Mouse (Mus musculus) left cerebral cortex, postnatal 14 days (tissue): ENCODE results near the gene Gm5128. TPM values are rescaled to one million over a fixed set of nuclear protein-coding genes. Genes with fewer than 3 reads are reported as not detected.
"Not testable (repeated sequence)": the region's sequence is repeated elsewhere in the genome, so short reads cannot be mapped to it uniquely, and the experiment has no call there.

Experiments
- DNase-seq, 2 experiments: peaks; one replicate each; pipeline ENCODE4 v3.0.0; 2021 to 2022; ENCODE audit warnings: low spot score in 2 of 2, mixed read lengths in 1 of 2
- intact Hi-C: fragments of 180-260 bp; cut with DNase I; formaldehyde crosslinking; loops from one replicate; pipeline ENCODE4 v1.15.1; 2025
- long read RNA-seq, 2 experiments: library from polyadenylated mRNA; stranded (forward); transcript quantifications; one replicate each; pipeline ENCODE4 v2.0.0; 2021
- total RNA-seq, 2 experiments: library from RNA; stranded (reverse); gene quantifications; 2 replicates each; pipeline ENCODE4 v1.2.3; 2021

The Gm5128 gene
- not detected for total RNA-seq
- long read RNA-seq, experiment 1: 0 reads
- long read RNA-seq, experiment 2: 0 reads

GRCm38 (mm10) chrX:135372984-135373383, at the start of gene Gm5128:
Gm5128 (plus strand) TSS chrX:135373284.
- DNase-seq, intact Hi-C loops: not testable (repeated sequence)

- DNase-seq, intact Hi-C loops: not testable (repeated sequence)
These were observed 12.4 kb upstream of the Gm5128 start for GRCm38 (mm10) chrX:135360685-135361084.

DNA sequence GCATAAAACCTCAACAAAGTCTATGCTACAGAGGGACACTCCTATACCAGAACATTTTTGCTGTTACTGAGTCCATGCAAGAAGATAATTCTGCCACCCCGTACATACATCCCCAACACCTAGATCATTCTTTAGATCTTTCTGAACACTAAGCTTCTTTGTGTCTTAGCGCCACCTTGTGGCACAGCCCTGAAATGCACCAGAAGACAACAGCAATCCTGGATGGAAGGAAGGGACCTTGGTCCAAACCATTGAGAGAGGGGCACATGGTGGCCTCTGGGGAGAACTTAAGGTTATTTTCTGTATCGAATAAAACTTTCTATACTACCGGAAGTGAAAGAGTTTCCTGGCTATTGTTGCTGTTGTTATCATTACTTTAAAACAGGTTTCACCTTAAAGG, 11.1 kb upstream of the Gm5128 start:
- intact Hi-C loops, DNase-seq: not testable (repeated sequence)

DNA sequence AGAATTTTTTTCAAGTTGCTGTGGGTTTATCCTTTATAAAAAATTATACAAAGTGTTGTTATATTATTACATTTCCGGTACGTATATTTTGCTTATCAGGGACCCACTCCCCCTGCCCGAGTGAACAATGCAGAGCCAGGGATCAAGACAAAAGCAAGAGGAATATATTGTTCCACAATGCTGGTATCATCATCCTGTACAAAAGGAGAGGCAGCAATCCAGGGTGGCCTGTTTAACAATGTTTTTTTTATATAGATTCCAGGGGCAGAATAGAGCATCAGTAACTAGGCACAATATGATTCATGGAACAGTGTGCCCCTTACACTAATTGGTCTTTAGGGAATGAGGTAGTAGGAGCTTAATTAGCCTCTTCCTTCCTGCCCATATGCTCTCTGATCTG, 30.5 kb downstream of the Gm5128 start:
- intact Hi-C loops, DNase-seq: not testable (repeated sequence)

GRCm38 (mm10) chrX:135421203-135421602, 48.1 kb downstream of the Gm5128 start:
- intact Hi-C loops, DNase-seq: not testable (repeated sequence)

DNA sequence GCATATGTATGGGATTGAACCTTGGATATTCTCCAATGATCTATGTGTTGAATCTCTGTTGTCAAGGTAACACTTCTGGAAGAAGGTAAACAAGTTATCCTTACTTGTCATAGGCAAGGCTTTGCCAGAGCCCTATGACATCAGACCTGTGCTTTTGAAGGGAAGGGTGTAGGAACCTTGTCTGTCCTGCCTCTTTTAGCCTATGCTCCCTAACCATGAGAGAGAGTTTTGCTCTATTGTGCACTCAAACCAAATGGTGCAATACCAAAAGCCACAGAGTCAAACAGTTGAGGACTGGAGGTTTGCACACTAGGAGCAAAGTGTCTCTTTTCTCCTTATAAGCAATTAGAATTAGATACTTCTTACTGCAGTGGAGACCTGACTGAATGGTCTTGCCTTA, 48.7 kb downstream of the Gm5128 start:
- intact Hi-C loops, DNase-seq: not testable (repeated sequence)

GRCm38 (mm10) chrX:135422473-135422872, 49.4 kb downstream of the Gm5128 start:
- intact Hi-C loops, DNase-seq: not testable (repeated sequence)

Other genes with a start within 250 kb of the Gm5128 start
- gene Gm15023, start 195.7 kb upstream of the Gm5128 start, total RNA-seq: not detected
- gene Tceal6, start 162.6 kb upstream of the Gm5128 start, total RNA-seq: 10 to 100 TPM; 77.9 to 86.0 TPM
- not detected for gene Pramel3, start 71.0 kb upstream of the Gm5128 start, total RNA-seq
- gene Gm7903, start 60.6 kb downstream of the Gm5128 start, total RNA-seq: not detected
- not detected for gene AV320801, start 121.3 kb downstream of the Gm5128 start, total RNA-seq
- gene Nxf7, start 225.5 kb downstream of the Gm5128 start, total RNA-seq: 1 to 10 TPM; 1.0 to 2.0 TPM